Mouse (Mus musculus) left cerebral cortex, adult 18-20 months (tissue): ENCODE data around the gene Guca1b. TPM values are rescaled to one million over a fixed set of nuclear protein-coding genes. Genes with fewer than 3 reads are reported as not detected.

ENCODE experiments used
- DNase-seq, 2 experiments: peaks; one replicate each; pipeline ENCODE4 v3.0.0; 2021 to 2022; ENCODE audit warnings: low spot score in 2 of 2, mixed read lengths in 1 of 2
- long read RNA-seq, 2 experiments: library from polyadenylated mRNA; stranded (forward); transcript quantifications; one replicate each; pipeline ENCODE4 v2.0.0; 2021
- total RNA-seq, 2 experiments: library from RNA; stranded (reverse); gene quantifications; 2 replicates each; pipeline ENCODE4 v1.2.3; 2021

Guca1b gene
- 1 to 10 TPM; 1.7 to 2.8 TPM for total RNA-seq
- long read RNA-seq, experiment 1: 0 reads
- long read RNA-seq, experiment 2: 0 reads

DNA sequence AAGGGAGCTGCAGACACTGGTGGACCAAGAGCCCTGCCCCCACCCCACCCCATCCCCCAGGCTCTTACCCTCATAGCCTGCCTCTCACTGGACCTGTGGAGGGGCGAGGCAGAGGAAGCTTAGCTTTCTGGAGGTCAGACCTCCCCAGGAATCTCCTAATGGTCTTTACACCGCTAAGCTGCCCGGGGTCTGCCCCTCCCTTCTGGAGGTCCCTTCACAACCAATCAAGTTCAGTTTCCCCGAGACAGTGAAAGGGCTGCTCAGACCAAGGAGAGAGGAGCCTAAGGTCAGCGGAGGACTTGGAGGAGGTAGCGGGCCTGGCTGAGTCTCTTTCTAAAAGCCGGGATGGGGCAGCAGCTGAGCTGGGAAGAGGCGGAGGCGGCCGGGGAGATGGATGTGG lies at the start of gene Guca1b:
TSS of gene Guca1b (plus strand) at position 249 of the 400 bp plus-strand sequence.
- no peak for DNase-seq

DNA sequence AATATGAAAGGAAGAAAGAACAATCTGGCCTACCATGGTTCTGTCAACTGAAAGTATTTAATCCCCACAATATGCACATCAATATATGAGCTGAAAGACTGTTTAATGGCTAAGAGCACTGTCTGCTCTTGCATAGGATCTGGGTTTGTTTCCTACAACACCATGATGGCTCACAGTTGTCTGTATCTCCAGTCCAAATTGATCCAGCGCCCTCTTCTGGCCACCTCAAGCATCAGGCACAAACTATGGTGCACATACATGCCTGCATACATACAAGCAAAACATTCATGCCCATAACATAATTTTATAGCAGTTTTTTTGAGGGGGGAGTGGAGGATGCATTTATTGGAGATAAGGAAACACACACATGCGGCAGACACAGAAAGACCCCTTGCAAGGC lies 42.1 kb upstream of the Guca1b start:
- DNase-seq: no peak

DNA sequence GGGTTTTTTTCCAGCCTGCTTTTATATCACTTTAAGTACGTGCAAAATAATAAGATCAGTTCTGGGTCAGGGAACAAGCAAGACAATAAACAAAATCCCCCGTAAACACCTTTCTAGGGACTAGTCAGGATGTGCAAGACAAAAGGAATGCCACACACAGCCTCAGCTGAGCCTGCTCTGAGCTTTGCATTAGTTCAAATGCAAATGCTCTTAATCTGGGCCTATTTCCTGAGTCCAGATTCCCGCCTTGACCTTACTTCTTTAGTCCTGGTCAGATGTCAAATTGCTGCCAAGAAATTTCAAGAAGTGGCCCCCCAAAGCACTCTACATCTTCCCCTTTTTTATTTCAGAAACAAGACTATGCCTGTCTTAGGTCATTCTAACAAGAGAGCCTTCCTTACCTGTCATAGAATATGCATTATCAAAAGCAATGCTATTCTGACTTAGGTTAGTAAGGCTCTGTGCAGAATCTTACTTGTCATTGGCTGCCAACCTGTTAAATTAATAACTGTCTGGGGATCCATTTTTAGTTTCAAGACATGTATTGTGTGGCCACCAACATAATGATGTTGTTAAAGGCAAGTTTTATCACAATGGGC lies 35.4 kb upstream of the Guca1b start:
- no peak for DNase-seq

DNA sequence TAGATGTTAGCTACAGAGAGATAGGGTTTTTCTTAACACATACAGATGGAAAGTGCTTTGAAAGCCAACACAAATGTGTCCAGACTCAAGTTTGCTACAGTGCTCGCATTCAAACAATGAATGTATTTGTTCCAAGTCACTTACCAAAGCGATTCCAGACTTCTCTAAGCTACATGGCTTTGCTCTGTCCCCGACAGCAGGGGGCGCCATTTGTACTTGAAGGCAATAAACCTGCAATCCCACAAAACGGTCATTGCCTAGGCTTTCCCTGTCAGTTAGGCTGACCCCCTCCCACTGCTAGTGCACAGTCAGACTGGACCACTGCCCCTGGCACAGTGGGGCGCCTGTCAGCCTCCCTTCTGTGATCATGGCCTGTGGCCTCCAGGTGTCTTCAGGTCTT lies 25.2 kb upstream of the Guca1b start:
- DNase-seq: peak; percentile 37 to 52

DNA sequence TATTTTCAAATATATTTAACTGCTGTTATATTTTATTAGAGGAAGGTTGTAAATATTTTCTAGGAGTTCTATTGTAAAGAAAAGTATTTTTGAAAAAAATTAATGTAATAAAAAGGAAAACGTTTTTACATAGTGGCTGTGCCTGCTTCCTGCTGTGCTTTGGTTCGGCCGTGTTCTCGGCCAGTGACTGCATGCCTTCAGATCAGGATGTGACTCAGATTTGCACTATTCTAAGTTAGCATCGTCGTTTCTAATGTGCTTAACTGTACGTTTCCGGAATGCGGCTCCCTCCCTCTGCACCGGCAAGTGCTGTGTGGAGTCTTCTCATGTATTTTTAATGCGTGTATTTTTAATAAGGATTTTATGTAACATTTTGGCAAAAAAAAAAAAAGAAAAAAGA lies 23.9 kb upstream of the Guca1b start:
- no peak for DNase-seq

DNA sequence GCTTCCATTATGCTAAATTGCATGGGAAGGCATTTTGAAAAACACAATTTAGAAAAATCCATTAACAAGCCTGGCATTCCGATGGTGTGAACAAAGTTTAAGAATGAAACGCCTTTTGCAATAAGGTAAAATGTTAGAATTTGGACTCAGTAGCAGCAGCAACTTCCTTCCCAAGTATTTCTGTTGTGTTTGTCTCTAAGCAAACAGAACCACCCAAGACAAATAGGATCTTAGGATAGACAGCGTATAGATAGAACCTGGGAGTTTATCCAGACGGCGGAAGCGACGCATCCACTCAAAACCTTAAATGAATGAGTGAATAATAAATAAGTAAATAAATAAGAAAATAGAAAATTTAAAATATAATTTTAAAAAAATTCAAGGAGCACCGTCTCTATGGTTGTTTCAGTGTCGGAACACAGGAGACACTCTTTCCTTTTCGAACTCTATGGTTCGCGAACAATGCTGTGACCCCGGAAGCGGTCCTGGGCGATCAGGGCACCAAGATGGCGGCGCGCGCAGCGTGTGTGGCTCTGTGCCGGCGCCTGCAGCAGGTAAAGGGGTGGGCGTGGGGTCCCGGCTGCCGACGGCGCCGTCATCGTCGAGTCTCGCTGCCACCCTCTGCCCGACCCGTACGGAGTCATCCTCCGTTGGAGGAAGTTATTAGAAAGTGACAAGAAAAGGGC lies 16.6 kb upstream of the Guca1b start, which contains the start of gene Mrps10:
TSS of gene Mrps10 (plus strand) at position 487 of the 686 bp plus-strand sequence.
- DNase-seq: peak; percentile 87

DNA sequence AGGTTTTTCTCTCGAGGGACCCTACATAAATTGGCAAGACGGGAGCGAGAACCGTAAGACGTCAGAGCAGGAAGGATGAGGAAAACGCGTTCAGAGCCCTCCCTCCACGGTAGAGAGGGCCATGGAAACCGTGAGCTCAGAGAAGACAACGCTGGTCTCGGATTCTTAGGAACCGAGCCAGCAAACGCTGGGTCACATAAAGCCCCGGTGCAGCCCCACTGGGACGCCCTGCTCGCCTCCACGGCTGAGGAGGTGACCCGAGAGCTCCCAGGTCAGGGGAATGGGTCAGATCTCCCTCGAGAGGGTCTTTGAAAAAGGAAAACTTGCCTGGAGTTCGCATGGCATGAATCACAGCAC lies 16.1 kb upstream of the Guca1b start:
- peak in 1 of 2 experiments; percentile 4 for DNase-seq

DNA sequence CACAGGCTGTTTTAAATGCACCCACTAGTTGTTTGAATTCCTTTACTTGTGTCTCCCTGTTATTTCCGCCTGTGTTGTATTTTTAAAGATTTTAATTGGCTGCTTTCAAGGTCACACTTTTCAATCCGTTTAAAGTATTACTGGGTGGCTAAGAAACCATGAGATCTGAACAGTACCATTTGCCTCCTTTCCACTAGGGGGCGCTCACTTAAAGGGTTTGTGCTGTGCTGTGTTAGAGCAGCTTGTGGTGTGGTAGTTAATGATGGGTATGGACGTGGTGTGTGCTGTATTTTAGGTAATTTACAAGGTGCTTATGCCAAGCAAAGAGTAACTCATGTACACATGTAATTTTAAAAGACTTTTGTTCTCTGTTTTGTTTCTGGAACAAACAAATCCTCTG lies 13.7 kb upstream of the Guca1b start:
- DNase-seq: peak; percentile 53 to 66

DNA sequence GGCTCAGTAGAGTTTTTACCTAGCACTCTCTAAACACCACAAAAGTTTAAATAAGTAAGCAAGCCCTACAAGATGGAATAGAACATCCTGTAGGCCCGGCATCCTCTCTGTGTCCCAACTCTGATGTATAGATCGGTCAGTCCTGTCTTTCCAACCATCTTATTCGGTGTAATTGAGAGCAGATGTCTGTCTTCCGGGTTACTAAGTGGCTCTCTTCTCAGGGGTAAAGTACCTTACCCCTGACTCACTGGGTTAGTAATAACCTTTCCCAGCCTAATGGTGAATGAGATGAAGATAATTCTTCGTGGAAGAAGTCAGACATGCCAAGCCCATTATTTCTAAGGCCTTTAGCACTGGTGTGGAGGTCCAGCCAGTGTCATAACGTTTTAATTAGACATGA lies 11.2 kb upstream of the Guca1b start:
- DNase-seq: no peak

DNA sequence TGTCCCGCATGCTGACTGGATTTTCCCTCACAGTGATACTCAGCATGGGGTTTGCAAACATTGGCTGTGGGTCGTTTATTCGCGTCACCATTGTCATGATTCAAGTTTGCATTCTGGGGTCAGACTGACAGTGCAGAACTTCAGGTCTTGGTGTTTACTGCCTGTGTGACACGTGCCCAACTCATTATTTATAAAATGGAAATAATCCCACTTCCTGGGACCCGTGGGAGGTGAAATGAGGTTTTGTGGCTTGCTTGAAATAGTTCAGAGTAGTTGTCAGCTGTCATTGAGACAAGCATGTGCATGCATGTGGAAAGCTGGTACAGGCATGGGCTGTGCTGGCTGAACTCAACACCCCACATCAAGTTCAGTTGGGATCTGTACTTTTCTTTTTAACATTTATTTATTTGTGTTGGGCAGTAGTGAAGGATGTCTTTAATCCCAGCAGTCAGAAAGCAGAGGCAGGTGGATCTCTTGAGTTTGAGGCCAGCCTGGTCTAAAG lies 8.4 kb upstream of the Guca1b start:
- no peak for DNase-seq

DNA sequence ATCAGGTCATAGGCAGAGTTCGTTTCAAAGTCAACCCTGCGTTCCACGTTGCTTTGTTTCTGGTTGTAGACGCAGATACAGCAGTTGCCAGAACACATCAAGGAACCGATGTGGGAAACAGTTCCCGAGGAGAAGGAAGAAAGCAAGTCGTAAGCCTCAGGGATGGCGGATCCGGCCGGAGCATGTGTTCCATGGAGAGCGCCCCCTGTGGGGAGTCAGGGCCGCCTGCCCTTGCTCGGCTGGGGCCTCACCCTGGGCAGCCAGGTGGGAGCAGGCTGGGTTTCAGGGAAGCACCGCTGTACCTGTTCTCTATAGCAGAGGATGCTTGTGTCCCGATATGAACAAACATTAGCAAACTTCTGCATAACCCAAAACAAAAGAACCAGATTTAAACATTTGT lies 7.1 kb upstream of the Guca1b start:
- no peak for DNase-seq

DNA sequence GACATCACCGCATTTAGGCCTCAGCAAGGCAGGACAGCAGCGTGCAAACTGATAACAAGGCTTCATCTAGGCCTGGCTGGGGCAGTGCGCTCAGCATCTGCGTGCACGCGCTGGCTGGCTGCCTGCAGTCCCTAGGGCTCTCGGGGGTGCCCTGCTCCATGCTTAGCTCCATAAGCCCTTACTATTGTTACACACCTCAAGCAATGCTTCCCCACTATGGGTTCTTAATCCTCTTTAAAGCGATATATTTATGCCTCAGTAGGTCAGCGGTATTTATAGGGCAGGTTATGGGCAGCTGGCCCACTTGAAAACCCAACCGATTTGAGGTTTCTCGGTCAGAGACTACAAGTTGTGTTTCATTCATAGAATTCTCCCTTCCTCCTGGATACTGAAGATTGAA lies 3.3 kb upstream of the Guca1b start:
- no peak for DNase-seq

DNA sequence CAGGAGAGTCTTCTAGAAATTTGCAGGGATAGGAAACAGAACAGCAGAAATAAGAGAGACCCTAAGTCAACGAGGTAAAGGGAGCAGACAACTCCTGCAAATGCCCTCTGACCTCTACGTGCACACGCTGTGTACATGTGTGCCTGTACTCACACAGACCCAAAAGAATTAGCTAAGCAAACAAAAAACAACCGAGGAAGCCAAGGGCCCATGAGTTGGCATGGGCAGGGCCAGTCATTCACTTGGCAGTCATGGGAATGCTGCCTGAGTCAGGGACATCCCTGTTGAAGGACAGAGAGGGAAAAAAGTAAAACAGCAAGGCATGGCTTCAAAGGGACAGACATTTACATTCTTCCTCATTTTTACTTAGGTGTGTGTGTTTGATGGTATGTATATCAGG lies 1.9 kb upstream of the Guca1b start:
- no peak for DNase-seq

DNA sequence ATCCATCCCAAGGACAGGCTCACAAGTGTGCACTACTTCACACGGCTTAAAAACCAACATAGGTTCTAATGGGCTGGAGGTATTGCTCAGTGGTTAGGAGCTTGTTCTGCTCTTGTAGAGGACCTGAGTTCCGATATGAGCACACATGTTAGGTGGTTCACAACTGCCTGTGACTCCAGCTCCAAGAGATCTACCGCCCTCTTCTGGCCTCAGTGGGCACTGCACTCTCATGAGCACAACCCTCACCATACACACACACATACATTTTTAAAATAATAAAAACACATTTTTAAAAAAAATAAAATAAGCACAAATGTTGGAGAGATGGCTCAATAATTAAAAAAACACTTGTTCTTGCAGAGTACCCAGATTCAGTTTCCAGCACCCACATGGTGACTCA lies 1.1 kb upstream of the Guca1b start:
- no peak for DNase-seq

DNA sequence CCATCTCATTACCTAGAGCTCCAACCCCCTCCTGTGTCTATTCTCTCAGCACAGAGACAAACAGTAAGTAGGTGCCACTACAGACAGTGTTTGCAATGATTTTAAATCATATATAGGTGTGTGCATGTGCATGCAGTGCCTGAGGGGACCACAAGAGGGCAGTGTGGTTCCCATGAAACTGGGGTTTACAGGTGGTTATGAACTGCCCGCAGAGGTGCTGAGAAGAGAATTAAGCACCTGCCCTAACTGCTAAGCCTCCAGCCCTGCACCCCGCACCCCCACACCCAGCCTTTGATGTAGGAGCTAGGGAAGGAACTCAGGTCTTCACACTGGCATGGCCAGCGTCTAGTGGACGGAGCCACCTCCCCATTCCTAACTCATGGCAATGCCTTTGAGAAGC lies 1.5 kb downstream of the Guca1b start:
- DNase-seq: no peak

DNA sequence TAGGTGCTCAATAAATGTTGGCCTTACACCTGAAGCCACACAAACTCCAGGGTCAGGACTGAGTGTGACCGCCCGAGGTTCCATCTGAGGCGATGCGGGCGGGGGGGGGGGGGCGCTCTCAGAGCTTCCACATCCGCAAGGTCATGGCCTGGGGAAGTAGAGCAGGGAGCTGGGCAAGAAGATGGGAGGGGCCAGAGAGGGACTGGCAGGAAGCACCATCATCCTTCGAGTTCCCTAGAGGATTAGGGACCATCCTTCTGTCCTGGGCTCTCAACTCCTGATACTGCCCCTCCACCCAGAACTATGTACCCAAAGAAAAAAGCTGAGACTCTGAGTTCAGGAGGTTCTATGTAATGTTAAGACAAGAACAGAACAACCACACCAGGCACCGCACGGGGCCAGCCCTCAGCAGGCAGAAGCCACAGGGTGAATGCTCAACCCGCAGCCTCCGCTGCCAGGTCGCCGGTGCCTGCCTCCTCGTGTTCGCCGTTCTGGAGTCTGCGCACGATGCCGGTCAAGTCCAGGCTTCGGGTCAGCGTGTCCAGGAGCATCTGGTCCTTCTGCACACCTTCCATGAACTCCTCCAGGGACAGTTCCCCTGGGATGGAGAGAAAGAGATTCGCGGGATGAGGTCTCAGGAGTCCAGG lies 9.2 kb downstream of the Guca1b start:
- DNase-seq: no peak

DNA sequence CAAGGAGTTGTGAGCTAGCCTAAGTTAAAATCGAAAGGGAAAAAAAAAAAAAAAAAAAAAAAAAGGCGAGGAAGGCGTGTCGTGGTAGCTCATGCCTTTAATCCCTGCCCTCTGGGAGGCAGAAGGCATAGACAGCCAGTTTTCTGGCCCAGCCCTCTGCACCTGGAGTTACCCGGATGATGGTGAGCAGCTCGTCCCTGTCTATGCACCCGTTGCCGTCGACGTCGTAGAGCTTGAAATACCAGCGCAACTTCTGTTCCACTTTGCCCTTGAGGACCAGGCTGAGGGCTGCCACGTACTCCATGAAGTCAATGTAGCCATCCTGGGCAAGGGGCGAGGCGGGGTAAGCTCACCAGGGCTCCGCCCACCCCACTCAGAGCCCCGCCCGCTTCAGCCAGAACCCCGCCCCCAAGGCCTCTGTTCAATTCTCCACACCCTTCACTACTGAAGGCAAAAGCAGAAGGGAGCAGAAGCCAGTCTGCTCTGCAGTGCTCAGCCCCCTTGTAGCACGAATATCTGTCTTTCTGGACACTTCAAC lies 10.3 kb downstream of the Guca1b start:
- no peak for DNase-seq

DNA sequence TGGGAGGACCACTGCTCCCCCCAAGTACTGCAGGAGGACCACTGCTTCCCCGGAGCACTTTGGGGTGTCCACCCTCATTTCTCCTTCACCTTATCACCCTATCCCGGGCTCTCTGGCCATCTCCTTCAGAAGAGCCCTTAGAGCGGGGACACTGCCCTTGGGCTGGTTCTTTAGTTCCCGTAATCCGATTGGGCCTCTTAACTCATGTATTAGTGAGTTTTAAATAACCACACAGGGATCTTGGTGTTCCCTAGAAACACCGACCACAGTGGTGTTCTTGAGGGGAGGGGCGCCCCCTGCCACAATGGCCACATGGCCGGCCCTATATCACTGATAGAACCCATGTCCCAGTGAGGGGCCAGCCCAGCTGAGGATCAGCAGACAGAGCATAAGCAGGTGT lies 13.9 kb downstream of the Guca1b start:
- DNase-seq: no peak

DNA sequence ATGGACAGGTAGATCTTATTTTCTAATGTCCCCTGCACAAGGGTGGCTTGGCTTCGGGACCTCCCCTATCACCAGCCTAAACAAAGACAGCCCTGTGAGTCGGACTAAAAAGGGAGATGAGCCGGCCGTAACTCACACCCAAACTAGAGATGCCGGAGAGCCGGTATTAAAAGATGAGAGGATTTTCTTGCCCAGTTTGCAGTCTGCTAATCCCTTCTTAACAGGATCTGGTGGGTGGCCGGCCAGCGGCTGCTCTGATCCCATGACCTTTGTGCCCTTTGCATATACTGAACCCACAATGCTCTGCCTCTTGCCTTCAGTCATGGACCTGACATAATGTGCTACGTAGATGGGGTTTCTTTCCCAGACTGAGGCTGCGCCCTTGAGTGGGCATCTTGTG lies 15.3 kb downstream of the Guca1b start, which contains the start of gene Guca1a:
TSS of gene Guca1a (minus strand) at position 134 of the 400 bp plus-strand sequence.
- no peak for DNase-seq

DNA sequence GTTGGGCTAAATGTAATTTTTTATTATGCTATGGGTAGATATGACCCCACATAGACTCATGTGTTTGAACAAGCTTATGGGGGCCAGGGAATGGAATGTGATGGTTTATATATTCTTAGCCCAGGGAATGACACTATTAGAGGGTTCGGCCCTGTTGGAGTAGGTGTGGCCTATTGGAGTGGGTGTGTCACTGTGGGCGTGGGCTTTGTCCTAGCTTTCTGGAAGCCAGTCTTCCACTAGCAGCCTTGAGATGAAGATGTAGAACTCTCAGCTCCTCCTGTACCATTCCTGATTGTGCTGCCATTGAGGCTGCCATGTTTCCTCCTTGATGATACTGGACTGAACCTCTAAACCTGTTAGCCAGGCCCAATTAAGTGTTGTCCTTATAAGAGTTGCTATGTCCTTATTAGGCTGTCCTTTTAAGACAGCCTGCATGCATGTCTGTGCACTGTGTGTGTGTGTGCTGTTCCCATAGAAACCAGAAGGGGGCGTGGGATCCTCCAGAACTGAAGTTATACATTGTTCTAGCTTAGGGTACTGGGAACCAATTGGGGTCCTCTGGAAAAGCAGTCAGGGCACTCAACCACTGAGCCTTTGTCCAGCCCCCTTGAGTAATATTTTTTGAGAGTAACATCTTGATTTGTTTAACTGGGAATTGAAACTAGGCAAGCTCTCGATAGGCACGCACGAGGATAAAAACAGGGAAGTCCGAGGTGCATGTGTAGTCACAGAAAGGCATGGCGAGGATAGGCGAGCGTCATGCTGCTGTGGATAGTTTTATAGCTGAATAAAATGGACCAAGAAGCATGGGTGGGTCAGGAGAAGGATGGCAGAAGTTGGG lies 22.7 kb downstream of the Guca1b start:
- DNase-seq: no peak

DNA sequence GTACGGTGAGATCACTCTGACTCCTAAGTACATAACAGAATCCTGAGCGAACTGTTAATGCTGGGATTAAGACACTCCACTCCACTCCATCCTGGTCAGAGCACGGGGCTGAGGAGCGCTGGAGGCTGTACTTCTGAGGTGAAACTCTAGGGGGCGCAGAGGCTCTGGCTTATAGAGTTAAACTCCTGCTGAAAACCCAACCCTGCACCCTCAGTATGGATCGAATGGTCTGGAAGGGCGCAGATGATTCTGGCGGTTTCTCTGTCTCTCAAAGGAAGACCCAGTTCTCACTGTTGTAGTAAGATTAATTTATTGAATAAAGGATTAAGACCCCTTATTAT lies 23.3 kb downstream of the Guca1b start:
- peak; percentile 29 to 62 for DNase-seq
